Mouse (Mus musculus) kidney, postnatal 25 days (tissue): ENCODE results near the gene Myod1.

Source experiments
- DNase-seq, 2 experiments: peaks; one replicate each; pipeline ENCODE4 v3.0.0; 2021; ENCODE audit warnings: mixed read lengths in 2 of 2

Gene Myod1

DNA sequence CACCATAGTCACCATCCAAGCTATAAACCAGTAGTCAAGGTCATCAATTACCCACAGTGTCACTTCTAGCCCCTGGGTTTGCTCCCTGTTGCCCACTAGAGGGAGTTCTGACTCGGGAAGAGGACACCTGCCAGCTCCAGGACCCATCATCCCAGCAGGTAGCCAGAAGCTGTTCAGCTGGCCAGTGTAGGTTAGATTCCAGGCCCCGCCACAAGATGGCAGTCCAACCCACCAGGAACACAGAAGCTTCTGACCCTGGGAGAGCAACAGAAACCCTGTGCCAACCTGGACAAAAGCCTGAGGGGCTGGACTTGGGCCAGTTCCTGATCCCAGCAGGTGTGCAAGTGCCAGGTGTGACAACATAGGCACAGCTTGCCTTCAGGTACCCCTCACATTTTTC is 16.8 kb downstream of the Myod1 start:
- DNase-seq: peak; percentile 85

GRCm38 (mm10) chr7:46393718-46394511 is 17.6 kb downstream of the Myod1 start:
- DNase-seq: no peak

- no peak for DNase-seq
Measured at GRCm38 (mm10) chr7:46394933-46395332, 18.7 kb downstream of the Myod1 start.

DNA sequence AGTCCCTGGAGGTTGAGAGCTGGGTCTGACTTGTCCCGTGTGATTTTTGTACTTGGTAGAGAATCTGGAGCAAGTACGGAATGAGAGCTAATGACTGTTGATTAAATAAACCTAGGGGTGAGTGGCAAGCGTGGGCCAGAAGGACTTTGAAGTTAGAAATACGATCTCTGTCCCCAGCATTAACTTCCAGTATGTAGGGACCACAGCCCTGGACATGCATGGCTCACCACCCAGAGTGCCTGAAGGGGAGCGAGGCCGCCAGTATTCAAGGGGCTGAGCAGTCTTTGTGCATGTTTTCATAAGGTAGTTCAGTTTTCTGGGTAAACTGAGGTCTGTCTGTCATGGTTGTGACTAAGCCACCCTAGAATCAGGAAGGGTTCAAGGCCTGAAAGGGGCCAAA is 19.3 kb downstream of the Myod1 start:
- no peak for DNase-seq

DNA sequence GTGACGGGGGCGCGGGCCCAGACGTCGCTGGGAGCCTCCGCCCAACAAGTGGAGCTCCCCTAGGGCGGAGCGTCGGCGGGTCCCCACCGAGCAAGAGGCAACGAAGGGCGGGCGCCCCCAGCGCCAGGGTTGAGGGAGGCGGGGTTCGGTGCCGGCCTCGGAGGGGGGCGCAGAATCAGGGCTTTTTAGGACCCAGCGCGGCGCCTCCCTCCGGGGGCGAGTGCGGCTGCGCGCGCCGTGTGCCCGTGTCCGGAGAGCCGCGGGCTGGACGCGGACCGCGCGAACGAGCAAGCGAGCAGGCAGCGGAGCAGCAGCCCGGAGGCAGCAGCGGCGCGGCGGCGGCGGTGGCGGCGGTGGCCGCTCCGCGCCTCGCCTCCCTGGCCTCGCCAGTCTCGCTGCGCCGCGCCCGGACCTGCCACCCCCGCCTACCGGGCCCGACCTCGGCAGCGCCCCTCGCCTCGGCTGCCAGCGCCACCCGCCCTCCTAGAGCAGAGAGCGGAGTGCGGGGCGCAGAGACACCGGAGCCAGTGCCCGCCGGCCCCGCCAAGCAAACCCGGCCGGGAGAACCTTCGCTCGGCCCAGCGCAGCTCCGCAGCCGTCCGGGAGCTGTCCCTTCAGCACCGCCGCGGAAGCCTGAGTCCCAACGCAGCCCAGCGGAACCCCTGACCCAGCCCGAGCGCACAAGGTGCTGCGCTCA is 20.1 kb downstream of the Myod1 start, which contains the start of gene Kcnc1:
Kcnc1 (plus strand) TSS at position 267 of the 697 bp plus-strand sequence.
- DNase-seq: peak; percentile 84 to 86

- DNase-seq: no peak
Measured at GRCm38 (mm10) chr7:46396928-46397731, 20.9 kb downstream of the Myod1 start.

GRCm38 (mm10) chr7:46397732-46398333 is 21.6 kb downstream of the Myod1 start:
- DNase-seq: no peak

GRCm38 (mm10) chr7:46398612-46399011 is 22.3 kb downstream of the Myod1 start:
- DNase-seq: no peak

GRCm38 (mm10) chr7:46399676-46400075 is 23.4 kb downstream of the Myod1 start:
- no peak for DNase-seq

- no peak for DNase-seq
Measured at GRCm38 (mm10) chr7:46400346-46400745, 24.1 kb downstream of the Myod1 start.

GRCm38 (mm10) chr7:46401371-46402180 is 25.3 kb downstream of the Myod1 start:
- no peak for DNase-seq

DNA sequence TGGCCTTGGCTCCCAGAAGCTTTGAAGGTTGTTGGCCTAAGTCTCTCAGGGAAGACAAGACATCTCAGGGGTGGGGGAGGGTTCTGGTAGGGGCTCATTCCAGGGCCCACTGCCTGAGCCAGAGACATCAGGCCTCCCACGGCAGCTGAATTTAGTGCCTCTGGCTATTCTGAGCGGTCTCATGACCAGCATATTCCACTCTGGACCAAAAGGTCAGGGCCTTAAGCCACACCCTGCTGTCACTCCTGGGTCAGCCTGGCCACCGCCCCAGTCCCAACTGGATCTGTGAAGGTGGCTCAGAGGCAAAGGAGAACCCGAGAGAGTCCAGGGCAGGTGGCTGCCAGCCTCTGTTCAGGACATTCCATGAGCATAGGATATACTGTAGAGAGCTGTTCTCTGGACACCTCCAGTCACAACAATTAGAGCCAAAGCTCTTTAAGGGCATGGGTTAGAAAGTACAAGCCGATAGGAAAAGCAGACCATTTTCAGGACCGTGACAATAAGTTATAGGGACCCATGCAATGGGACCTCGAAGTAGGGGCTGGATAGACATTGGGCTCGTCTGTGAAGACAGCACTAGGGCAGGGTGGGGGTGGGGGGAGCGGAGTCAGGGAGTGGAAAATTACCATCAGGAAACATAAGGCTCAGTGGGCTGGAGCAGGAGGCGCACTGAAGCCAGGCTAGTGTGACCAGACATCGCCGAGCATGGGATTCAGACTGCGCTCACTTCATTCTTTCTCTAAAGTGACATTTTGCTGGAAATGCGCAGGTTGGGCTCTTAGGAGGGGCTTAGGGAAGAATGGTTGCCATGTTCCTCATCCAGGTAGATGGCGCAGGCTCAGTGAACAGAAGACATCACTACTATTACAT is 27.6 kb downstream of the Myod1 start:
- DNase-seq: no peak

DNA sequence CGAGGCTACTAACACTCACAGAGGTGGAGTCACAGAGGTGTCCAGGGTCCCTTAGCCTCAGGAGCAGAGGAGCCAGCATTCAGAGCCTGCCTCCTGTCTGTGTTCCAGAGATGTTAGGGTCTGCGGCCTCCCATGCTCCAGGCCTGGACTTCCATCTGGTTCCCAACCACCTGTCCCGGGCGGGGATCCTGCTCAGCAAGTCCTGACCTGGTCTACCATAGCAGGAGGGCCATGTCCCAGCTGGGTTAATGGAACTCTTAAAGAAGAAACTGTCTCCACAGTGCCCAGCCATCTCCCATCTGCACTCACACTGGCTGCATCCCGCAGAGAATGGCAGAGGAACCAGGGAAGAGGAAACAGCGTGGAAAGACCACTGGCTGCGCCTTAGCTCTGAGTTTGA is 28.5 kb downstream of the Myod1 start:
- no peak for DNase-seq

DNA sequence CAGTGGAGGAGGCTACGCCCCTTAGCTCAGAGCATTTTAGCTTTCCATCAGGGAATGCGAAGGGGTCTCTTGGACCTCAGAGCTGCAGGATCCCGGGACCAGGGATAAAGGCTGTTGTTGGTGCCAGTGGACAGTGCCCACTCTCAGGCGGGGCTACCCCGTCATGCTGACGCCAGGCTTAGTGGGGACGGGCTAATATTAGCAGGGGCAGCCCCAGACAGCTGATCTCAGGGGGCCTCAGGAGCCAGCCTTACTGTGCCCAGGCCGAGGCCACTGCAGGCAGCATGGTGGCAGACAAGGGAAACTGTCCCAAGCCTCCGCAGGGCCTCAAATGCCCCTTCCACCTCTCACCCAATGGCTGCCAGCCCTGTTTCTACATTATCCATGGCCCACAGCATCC is 32.3 kb downstream of the Myod1 start:
- DNase-seq: no peak

- DNase-seq: no peak
Measured at GRCm38 (mm10) chr7:46409204-46409789, 33.0 kb downstream of the Myod1 start.

DNA sequence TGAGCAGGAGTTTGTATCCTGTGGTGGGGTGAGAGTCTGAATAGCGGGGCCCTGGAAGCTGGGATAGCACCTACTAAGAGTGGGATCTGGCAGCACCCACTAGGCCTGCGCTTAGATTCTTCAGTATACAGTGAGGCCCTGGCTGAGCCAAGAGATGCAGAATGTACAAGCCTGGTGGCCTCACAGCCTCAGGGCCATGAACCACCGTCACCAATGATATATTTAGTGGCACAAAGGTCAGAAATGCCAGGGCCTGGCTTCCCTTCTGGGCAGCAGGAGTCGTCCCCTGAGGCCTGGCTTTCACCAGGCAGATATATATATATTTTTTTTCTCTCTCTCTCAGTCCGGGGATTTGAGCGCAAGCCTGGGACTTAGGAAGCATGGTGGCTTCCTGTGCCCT is 34.5 kb downstream of the Myod1 start:
- no peak for DNase-seq

DNA sequence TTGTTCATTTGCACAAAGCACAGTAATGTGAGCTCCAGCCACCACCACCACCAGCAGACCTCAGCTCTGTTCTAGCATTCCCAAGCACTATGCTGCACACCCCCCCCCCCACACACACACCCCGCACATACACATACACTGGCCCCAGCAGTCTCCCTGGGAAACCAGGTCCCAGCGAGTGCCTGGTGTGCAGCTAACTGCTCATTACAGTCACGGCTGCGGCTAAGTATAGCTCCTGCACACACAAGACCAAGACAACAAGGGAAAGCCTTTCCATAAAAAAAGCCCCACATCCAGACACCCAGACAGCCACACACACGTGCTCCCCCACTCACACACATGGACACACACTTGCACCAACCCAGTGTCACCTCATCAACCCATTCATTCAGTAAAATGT is 36.5 kb downstream of the Myod1 start:
- DNase-seq: no peak

DNA sequence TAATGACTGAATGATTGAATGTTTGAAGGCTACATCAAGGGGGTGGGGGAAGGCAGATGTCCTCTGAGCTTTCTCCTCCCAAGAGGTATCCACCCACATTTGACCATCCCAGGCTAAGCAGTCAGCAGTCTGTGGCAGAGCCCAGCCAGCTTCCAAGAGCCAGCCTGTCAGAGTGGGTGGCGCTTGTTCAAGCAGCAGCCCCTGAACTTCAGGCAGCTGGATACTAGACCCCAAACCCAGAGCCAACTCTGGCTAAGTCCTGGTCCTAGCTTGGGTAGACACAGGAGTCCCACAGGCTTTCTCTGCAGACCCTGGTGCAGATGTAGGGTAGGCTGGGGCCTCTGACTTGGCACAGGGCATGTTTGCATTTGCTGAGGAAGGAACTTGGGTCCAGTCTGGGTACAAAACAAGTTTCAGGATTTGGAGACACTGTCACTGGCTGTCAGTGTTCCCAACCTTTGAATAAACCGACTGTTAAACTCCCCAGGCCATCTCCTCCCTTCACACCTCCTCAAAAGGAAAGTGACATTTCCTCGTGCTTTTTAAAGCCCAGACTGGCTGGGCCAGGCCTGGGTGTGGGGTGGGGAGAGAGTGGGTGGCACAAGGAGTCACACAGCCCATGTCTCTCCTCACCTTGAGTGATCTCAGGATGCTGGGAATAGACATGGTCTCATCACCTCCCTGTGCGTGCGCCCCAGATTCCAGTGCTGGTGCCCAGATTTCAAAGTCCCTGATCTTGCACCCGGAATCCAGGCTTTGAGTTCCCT is 37.9 kb downstream of the Myod1 start:
- no peak for DNase-seq

DNA sequence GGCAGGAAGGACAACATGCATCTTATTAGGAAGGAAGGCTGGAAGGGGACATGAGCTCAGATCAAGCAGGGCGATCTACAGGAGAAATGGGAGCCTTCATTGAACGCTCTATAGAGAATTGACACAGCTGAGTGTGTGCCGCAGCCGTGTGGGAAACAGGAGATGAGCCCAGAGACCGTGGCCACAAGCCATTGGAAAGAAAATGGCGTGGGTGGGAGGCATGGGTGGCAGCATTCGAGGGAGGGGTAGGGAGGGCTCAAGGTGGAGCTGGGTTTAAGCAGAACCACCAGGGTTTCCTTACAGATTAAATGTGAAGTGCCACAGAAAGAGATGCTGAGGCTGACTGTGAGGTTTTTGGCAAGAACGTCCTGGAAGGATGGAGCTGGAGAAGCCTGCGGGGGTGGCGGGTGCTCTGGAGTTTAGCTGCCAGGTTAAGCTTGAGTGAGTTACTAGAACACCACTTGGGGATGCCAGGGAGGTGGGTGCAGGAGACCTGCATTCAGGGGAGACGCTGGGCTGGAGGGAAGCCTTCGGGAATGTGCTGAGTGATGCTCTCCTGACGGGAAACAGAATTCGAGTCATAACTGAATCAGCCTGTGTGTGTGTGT is 39.6 kb downstream of the Myod1 start:
- DNase-seq: no peak
